Mouse (Mus musculus) gastrocnemius, adult 2 months (tissue): ENCODE measurements at regions not wholly inside any gene's neighbourhood (a gene's known extent, or its start where the extent isn't known, plus 50 kb on each side); places are given as distances from the start of the nearest gene placed in this dataset.

ENCODE experiments used
- DNase-seq: peaks from one replicate; pipeline ENCODE4 v3.0.0; 2022
- H3K27ac ChIP-seq: fragments of 200-600 bp; 2 replicates; pipeline ENCODE4 v1.8.1; 2022; ENCODE audit warnings: mild to moderate bottlenecking
- H3K4me3 ChIP-seq: fragments of 200-600 bp; 2 replicates; pipeline ENCODE4 v1.8.1; 2022; ENCODE audit warnings: mild to moderate bottlenecking, moderate library complexity
- CTCF ChIP-seq: fragments of 200-600 bp; IDR thresholded peaks from 2 replicates; pipeline ENCODE4 v1.8.1; 2022; ENCODE audit warnings: antibody characterized with exemption, mild to moderate bottlenecking, moderate library complexity
- intact Hi-C: fragments of 180-260 bp; cut with DNase I; formaldehyde crosslinking; loops from one replicate; pipeline ENCODE4 v1.15.1; 2025

DNA sequence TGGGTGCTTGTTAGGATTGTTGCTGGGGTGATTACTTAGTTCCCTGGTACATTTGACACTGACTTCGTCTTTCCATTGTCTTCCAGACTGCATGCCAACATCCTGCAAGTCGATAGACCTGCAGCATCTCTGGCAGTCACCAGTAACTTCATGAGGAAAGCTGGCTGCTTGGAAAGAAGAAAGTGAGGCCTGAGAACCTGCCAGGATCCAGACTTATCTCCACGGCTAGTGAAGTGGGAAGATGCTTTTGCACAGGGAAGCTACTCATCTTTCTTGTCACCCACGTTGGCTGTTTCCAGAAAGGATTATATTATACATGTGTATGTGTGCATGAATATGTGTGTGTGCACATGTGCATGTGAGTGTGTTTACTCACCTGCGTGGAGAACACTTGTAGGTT, 316.0 kb downstream of the Ipmk start:
- H3K27ac ChIP-seq = no peak overlapping the region
- intact Hi-C loops = no loop called here
- no peak overlapping the region for H3K4me3 ChIP-seq
- no peak for TF ChIP-seq CTCF
- no peak for DNase-seq

DNA sequence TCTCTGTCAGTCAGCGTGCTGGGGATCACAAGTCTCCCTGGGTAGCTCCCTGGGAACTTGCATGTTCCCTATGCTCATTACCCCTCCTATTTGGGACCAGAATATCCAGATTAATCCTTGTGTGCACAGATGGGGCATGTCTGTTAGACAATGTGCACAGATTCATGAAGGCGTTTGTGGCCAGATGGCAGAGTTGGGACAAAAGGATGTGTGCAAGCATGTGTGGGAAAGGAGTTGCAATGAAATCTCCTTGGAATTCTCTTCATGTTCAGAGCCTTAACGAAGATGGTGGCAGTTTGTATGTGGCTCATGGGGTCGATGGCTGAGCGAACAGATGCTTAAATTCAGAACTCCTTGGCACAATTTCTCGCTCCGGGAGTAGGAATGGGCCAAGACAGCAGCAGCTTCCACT, 319.6 kb downstream of the Ipmk start:
- DNase-seq = no peak
- Histone ChIP-seq H3K4me3 (no peak overlapping the region), H3K27ac (no peak overlapping the region)
- TF ChIP-seq CTCF = no peak
- intact Hi-C loops = no loop called here

DNA sequence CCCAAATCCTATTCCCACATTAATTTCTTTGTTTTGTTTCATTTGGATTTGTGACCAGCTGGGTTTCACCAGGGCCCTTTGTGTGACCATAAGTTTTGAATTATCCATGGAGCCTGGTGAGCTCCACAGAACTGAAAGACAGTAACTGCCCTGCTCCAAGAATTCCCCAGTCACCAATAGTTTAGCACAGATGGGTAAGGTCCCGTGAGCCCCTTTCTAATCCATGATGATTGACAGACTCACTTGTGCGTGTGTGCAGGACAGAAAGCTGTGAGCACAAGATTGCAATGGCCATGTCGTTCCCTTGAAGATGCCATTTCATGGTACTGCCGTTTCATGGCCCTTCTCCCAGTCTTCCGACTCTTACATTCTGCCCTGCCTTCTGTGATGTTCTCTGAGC, 331.7 kb downstream of the Ipmk start:
- Histone ChIP-seq H3K4me3 (no peak overlapping the region), H3K27ac (no peak overlapping the region)
- DNase-seq = no peak
- no peak for TF ChIP-seq CTCF
- intact Hi-C loops = no loop called here

DNA sequence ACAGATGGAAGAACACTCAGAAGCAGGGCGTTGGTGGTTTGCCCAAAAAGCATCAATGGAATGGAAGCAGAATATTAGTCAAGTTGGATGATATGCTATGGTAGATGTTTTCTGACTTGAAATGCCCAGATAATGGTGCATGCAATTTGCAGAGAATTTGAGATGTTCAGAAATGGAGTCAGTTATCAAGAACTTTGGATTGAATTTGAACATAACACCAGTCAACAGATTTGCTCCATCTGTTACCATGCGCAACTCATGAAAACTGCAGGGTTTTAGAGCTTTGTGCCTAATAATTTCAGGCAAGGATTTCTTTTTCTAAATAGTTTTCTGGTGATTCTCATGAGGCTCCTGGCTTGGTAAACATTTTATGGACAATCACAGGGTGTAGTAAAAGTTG, 365.9 kb downstream of the Ipmk start:
- Histone ChIP-seq H3K27ac (no peak overlapping the region), H3K4me3 (no peak overlapping the region)
- intact Hi-C loops = no loop called here
- no peak for TF ChIP-seq CTCF
- no peak for DNase-seq

DNA sequence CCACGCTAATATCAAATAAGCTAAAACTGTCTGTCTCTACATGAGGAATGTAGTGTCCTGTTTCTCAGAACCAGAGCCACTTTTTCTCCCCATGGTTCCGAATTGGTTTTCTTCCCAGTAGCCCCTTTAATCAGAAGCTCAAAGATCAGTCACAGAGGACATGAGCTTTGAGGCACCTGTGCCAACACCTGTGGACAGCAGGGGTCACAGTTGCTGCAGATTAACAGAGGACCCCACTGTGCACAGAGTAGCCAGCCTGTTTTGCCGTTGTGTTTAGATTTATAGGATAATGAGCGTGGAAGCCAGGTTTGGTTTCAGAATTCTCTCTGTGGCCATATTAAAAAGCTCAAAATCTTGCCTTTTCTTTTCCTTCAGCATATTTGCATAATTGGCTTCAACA, 380.2 kb downstream of the Ipmk start:
- Histone ChIP-seq H3K4me3 (no peak overlapping the region), H3K27ac (no peak overlapping the region)
- DNase-seq = no peak
- TF ChIP-seq CTCF = no peak
- intact Hi-C loops = no loop called here

DNA sequence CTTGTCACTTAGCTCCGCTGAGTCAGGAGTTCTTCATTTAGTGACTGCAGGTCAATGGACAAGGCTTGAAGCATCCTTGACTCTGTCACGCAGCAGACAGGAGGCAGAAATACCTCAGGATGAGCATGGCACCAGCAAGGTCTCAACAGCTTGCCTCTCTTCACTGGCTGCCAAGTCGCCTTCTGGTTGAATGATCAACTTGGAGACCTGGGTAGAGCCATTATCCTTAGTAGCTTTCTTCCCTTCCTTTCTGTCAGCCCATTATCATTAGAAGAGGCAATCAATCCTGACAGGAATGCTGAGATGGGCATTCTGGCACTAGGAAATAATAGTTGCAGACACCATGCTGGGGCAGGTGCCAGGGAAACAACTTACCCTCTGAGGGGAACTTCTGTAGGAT, 386.3 kb downstream of the Ipmk start:
- no peak for DNase-seq

DNA sequence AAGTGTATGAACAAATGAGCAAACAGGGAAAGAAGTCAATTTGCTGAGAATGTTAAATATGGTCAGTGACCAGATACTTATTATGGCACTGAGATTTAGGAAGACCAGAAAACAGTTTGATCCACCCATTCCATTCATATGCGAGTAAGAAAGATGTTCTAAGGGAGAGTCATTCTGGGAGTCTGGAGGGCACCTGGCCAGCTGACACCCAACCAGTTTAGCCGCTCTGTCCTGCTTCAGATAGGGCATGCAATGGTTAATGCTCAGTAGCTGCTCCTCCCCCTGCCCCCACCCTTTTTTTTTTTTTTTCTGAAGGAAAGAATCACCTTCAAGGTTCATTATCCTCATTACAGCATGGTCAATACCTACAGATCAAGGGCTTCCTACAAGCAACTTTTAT, 386.9 kb downstream of the Ipmk start:
- Histone ChIP-seq H3K27ac (no peak overlapping the region), H3K4me3 (no peak overlapping the region)
- no peak for TF ChIP-seq CTCF
- intact Hi-C loops = no loop called here
- DNase-seq = no peak

More for the DNA sequence above, 386.3 kb downstream of the Ipmk start:
- H3K27ac ChIP-seq = no peak overlapping the region
- H3K4me3 ChIP-seq = no peak overlapping the region
- TF ChIP-seq CTCF = no peak
- intact Hi-C loops = no loop called here

DNA sequence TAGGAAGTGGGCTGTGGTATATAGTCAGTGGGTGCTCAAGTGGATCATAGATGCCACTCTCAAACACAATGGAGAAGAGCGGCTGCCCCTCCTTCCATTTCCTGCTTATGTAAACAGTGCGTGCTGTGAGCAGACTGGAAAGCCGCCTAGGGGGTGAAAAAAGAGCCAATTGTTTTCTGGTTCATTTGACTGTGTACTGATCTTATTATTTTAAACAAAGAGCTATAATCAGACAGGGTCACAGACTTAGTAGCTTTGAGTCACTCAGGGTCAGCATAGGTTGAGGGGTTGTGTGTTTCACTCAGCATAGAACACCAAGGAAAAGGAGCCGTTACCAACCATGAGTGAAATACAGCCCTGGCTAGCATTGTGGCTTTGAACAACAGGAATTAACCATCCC, 390.7 kb downstream of the Ipmk start:
- H3K4me3 ChIP-seq = no peak overlapping the region
- no peak for TF ChIP-seq CTCF
- intact Hi-C loops = no loop called here
- H3K27ac ChIP-seq = no peak overlapping the region
- no peak for DNase-seq

DNA sequence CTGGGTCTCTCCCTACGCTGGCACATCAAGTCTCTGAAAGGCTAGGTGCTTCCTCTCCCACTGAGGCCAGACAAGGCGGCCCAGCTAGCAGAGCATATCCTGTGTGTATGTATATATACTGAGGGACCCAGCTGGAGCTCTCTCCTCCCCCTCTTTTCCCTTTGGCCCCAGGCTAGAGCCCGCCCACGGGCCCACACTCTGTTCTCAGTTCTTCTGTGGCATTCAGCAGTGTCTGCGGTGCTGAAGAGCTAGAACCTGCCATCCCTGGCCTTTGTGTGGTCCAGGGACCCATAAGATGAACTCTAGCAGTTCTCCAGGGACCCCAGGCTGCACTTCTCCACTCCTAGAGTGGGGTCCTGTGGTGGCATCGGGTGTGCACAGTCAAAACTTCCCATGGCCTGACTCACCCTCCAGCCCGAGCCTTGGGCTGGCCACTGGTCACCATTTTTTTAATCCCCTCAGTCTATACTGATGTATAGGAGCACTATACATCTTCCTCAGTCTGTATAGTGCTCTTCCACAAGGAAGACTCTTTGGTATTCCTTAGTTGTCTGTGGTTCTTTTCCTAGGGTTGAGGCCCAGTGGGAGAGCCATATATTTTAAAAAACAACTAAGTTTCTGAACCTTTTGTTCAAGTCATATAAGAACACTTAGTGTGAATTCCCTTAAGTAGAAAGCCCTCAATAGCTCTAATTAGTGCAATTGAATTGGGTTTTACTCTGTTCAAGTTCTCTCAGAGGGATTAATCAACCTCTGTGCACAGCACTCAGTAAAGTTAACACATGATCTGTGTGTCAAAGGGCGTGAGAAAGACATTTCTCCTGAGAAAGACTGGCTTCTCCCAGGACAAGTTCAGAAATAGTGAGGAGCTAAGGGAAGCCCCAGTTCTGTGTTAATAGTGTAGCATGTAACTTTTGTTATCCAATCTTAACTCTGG, 401.3 kb downstream of the Ipmk start:
- Histone ChIP-seq H3K4me3 (no peak overlapping the region), H3K27ac (no peak overlapping the region)
- no peak for TF ChIP-seq CTCF
- intact Hi-C loops = no loop called here
- no peak for DNase-seq

DNA sequence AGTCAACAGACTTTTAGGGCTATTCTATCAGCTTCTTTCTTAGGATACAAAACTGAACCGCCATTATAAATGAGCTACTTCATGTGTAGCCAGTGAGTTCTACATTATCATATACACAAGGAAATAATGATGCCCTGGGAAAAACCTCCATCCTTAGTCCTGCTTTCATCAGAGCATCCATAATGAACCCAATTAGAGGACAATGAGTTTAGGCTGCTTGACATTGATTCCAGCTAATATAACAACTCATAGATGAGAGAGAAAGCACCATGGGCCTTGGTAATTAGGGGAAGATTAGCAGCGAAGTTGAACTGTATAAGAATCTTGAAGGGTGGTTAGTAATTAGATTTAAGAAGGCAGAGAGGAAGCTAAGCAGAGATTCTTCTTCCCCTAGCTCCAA, 405.7 kb downstream of the Ipmk start:
- TF ChIP-seq CTCF = no peak
- no peak overlapping the region for H3K4me3 ChIP-seq
- intact Hi-C loops = no loop called here

DNA sequence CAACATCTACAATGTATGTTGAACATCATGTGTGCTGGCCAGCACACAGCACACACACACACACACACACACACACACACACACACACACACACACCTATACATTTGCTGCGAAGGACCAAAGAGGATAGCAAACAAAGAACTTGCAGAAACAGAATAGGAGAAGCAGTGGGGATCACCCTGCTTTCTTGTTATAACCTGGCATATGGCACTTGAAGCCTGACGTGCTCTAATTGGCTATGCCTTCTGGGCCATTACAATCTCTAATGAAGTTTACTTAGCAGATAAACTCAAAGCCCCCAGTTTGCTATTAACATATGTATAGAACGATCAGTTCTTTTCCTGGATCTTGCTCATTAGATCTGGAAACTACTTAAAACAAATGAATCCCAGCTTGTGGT, 407.2 kb downstream of the Ipmk start:
- intact Hi-C loops = no loop called here
- DNase-seq = no peak
- Histone ChIP-seq H3K4me3 (no peak overlapping the region), H3K27ac (no peak overlapping the region)
- TF ChIP-seq CTCF = no peak

More for the DNA sequence above, 405.7 kb downstream of the Ipmk start:
- H3K27ac ChIP-seq = no peak overlapping the region
- DNase-seq = no peak

DNA sequence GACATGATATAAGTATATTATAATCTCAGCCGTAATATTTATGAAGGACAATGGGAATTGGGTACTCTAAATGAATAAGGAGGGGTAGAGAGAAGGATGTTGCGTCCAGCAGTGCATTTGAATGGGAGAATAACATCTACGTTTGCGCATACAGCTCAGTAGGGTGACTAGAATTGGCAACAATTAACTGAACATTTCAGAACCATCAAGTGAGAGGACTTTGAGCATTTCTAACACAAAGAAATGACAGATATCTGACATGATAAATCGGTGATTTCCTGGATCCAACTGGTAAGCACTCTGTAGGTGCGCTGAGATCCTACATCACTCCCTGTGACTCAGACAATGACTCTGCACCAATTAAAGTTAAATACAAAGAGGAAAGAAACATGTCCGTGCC, 431.3 kb downstream of the Ipmk start:
- intact Hi-C loops = no loop called here
- Histone ChIP-seq H3K4me3 (no peak overlapping the region), H3K27ac (no peak overlapping the region)
- no peak for DNase-seq
- no peak for TF ChIP-seq CTCF

DNA sequence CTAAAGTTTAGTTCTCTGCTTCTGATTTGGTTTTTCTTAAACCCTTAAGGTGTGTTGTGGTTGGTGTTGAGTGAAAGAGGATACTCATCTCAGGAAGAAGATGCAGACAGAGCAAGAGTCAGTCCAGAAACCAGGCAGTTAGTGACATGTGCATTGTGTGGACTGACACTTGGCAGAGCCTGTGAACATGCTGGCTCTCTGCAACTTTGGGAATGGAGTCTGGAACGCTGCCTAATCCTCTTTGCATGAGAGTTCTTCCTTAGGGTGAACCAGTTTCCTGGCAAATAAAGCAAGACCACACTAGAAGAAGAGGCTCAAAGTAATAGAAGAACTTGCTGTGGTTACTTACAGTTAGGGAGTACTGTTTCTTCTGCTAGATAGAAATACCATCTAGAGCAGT, 441.7 kb downstream of the Ipmk start:
- no peak for TF ChIP-seq CTCF
- no peak overlapping the region for H3K27ac ChIP-seq
- no peak for DNase-seq
- intact Hi-C loops = no loop called here
- H3K4me3 ChIP-seq = no peak overlapping the region

DNA sequence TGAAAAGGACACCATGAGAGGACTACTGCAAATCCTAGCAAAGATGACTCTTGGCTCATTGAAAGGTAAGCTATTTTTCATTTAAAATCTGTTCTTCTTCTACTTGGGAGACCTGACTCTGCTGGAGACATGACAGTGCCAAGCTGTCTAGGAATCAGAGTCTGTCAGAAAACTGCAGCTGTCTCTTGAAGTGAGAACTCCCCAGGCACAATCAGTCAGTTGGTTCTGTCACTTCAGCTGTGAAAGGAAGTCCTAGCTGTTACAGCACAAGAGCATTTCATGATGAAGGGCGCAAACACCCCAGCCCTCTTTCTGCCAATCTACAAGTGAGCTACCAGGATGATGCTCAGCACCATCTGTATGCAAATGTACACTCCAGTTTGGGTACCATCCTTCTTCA, 442.4 kb downstream of the Ipmk start:
- Histone ChIP-seq H3K27ac (no peak overlapping the region), H3K4me3 (no peak overlapping the region)
- intact Hi-C loops = no loop called here
- no peak for DNase-seq
- TF ChIP-seq CTCF = no peak
